Mouse (Mus musculus) brain, embryonic 14.5 days (tissue): ENCODE measurements at regions not wholly inside any gene's neighbourhood (a gene's known extent, or its start where the extent isn't known, plus 50 kb on each side); places are given as distances from the start of the nearest gene placed in this dataset.

ENCODE experiments used
- DNase-seq: peaks from one replicate; pipeline ENCODE4 v3.0.0-alpha.2; 2011; ENCODE audit warnings: low read depth
- CTCF ChIP-seq: fragments of 200-500 bp; IDR thresholded peaks from 2 replicates; pipeline ENCODE4 v1.5.1; 2012; ENCODE audit warnings: inconsistent platforms, mild to moderate bottlenecking, moderate library complexity, borderline replicate concordance; ENCODE audit not compliant: insufficient read depth, insufficient read length; ENCODE audit errors: extremely low read depth
- POLR2A ChIP-seq: fragments of 200-500 bp; IDR thresholded peaks from 2 replicates; pipeline ENCODE4 v1.6.1; 2012; ENCODE audit warnings: mild to moderate bottlenecking, inconsistent platforms, borderline replicate concordance; ENCODE audit not compliant: poor library complexity, insufficient read depth, insufficient read length, severe bottlenecking; ENCODE audit errors: extremely low read depth

DNA sequence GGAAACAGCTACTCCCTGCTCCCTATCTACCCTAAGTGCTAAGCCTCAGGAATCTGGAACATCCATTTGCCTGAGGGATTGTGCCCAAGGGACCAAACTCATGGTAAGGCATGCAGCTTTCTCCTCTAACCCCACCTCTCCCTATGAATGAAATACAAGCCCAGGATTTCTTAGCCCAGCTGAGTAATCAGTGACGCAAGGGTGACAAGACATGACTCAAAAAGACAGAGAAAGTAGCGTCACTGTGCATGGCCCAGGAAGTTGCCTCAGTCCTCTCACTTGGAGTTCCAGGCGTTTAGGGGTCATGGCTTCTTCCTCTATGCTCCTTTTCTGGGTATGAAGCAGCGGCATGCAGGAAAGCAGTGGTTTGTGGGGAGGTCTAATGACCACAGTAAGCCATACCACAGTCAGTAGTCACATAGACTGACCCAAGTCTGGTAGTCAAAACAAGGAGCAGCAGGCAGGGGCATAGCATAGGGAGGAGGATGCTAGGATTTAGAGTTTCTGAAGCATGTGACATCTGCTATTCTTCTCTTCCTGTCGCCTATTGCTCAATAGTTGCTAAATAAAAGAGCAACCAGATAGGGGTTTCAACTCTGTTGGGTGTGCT lies 78.7 kb upstream of the Cd93 start:
- TF ChIP-seq POLR2A (no peak), CTCF (no peak)
- DNase-seq = no peak

DNA sequence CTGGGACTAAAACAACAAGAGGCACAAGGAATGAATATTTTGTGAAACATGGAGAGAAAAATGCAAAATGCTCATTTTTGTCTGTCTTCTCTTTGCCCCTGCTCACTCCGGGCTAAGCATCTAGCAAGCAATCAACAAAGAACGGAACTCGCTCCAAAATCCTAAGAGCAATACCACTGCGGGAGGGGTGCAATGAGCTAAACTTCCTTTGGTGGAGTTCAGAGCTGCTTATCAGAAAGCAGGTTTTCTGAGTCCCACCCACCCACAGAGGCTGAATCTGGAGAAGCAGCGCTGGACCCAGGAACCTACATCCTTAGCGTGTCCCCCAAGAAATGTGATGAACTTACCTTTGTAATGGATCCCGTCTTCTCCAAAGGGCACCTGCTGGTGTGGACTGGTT lies 76.9 kb upstream of the Cd93 start:
- no peak for DNase-seq
- TF ChIP-seq POLR2A (no peak), CTCF (no peak)

DNA sequence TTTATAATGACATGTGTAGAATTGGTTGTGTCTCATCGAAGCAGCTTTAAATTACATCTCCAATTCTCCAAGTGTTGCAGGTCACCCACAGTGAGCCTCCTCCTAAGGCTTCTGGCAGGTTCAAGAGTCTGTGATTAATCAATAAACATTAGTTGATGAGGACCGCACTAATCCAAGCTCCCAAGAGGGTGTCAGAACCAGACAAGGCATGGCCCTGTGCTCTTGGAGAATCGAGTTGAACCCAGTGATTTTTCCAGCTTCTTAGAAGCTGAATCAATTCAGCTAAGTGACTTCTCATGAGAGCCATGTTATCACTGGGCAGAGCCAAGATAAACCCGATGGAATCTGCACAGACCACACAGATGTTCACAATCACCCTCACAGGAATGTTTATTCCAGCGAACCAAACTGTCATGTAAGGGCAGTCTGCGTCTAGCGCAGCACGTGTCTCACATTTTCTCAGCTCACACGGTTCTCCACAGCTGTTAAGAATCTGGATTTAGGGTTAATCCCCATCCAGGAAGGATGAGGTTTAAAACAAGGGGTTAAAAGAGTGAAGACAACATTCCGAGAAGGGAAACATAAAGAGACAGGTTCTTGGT lies 76.4 kb upstream of the Cd93 start:
- DNase-seq = peak; percentile 16
- TF ChIP-seq CTCF = no peak
- no peak for TF ChIP-seq POLR2A

DNA sequence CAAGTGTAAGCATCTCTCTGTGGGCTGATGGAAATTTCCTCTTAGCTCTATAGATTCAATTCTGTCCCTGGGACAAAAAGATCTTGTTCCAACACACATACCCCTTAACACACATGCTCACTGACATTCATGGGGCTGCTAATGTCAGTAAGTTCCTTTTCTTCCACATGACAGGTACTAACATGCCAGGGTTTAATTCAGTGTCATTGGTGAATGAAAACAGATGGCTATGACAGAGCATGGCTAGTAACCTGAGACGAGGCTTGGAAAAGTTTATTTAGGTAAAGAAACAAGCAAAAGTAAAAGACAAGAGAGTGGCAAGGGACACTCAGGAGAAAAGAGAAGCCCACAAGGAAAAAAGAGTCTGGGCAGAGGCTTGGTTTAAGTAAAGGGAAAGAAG lies 74.5 kb upstream of the Cd93 start:
- TF ChIP-seq CTCF (no peak), POLR2A (no peak)
- DNase-seq = no peak

DNA sequence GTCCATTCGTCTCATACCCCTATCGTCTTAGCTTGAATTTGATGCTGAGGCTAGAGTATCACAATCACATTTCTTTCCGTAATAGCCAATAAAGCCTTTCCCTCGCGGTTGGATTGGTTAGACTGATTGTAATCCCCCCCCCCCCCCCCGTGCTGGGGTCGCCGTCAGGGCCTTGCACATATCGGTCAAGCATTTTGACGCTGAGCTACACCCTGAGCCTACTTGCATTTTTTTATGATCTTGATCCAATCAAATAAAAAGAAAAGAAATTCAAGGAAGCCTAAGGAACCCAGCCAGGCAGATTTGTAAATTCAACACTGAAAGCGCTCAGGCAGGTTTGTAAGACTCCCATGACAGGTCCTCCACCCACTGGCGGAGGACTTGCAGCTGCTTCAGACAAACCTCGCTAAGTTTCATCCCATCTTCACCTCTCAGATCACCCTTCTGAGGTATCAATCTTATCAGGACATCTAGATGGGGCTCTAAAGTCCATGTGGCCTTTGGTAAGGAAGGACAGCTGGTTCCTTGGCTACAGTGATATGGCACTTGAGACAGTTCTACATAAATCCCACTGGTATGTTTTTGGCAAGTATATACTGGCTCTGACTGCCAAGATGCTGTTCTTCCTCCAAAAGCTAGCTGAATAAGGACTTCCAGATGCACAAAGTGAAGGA lies 66.8 kb upstream of the Cd93 start:
- no peak for DNase-seq
- TF ChIP-seq POLR2A (no peak), CTCF (no peak)

DNA sequence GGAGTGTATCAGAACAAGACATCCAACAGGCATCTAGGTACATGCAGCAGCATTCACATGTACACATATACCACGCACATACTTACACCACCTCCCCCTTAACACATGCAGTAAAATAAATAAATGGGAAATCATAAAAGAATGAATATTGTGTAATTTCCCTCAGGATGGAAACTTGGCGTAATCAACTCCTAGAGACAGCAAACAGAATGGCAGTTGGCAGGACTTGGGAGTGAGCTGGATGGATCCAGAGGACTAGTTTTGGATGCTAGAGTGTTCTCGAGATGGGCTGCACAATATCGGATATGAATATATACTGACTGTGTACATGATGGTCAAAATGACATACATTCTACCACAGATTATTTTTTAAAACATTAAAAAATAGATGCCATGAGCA lies 66.0 kb upstream of the Cd93 start:
- no peak for DNase-seq
- TF ChIP-seq CTCF (no peak), POLR2A (no peak)

DNA sequence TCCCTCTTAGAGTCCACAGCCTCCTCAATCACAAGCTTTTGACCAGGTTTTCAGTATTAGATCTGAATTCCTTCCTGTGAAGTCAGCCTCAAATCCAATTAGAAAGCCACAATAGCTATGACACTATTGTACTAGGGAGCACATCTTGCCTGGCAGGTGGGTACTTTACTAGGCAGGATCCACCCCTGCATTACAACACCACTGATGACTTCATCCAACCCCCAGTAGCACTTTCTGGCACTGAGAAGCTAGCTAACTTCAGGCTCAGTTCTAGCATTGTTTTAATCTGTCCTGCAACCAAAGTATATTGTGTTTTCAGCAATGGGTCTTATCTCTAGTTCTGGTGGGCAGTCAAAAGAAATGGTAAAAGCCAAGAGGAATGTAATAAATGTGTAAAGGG lies 64.2 kb upstream of the Cd93 start:
- TF ChIP-seq CTCF (no peak), POLR2A (no peak)
- DNase-seq = no peak

DNA sequence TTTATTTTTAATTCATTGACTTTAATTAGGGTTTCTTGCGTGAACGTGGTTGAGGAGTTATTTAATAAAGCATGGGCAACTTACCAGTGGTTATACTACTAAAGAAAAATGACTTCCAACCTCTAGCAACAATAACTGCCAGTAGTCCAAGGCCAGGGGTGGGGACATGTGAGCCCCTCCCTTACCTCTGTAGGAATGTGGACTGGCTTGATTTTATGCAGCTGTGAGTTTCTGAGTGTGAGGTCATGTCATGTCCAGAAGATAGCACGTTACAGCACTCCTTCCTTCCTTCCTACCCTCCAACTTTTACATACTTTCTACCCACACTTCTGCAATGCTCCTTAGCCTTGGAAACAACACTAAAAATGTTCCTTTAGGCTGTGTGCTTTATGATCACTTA lies 63.6 kb upstream of the Cd93 start:
- TF ChIP-seq POLR2A (no peak), CTCF (no peak)

DNA sequence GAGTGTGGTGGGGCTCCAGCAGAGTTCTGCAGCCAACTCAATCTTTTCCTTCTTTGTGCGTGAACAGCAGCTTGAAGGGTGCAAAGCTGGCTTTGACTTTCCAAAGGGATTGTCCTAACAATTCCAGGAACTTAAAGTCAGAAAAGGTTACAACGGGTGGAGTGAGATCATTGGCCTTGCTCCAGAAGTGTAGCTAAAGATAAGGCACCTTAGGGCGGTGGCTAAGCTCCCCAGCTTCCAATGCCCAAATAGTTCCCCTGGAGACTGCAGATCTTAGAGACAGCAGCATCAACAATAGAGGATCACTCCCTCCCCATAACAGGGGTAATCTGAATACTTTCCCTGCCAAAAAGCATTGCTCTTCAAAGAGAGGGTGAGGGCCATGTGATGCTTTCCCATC lies 62.3 kb upstream of the Cd93 start:
- DNase-seq = no peak
- TF ChIP-seq POLR2A = no peak

More for the DNA sequence above, 63.6 kb upstream of the Cd93 start:
- no peak for DNase-seq

DNA sequence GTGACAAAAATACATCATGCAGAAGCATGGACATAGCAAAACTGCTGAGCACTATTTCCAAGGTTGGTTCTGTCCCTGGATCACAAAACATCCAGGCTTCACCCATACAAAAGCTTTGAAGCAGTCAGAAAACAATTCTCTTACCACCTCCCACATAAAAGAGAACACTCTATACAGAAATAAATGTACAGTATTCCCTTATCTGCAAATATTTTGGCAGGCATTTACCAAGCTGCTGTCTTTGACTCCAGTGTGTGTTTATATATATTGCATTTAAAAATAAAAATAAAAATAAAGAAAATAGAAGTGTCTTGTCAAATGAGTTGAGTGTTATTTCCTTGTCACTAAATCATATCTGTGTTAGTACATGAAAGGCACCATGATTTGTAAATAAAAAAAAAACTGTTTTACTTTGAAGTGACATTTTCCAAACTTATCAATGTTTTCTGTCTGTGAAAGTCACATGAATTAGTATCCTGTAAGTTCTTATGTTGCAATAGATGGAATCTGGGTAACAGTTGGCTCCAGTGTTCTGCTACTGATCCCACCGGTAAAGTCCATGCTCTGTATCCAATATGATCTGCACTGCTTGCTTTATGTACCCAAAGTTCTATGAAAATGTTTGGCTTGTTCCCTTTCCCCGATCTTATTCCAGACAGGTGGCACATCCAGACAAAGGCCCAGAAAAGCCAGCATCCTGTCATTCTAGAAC lies 59.9 kb upstream of the Cd93 start:
- no peak for DNase-seq
- TF ChIP-seq CTCF (no peak), POLR2A (no peak)

DNA sequence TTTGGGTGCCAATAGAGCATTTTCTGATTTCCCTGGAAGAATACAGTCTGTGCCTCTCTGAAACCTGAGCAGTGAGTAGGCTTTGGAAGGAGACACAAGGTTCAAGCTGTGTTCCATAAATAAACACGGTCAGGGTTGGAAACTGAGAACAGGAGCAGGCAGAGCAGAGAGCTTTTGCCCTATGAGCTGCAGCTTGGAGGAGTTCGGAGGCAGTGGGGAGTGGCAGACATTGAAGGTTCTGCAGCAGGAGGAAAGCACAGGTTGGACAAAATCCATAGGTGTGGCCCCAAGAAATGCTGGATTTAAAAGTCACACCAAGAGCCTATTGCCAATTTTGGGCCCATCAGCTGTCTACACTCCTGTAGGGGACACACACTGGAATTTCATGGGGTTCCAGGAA lies 59.0 kb upstream of the Cd93 start:
- DNase-seq = no peak
- no peak for TF ChIP-seq CTCF
- no peak for TF ChIP-seq POLR2A

DNA sequence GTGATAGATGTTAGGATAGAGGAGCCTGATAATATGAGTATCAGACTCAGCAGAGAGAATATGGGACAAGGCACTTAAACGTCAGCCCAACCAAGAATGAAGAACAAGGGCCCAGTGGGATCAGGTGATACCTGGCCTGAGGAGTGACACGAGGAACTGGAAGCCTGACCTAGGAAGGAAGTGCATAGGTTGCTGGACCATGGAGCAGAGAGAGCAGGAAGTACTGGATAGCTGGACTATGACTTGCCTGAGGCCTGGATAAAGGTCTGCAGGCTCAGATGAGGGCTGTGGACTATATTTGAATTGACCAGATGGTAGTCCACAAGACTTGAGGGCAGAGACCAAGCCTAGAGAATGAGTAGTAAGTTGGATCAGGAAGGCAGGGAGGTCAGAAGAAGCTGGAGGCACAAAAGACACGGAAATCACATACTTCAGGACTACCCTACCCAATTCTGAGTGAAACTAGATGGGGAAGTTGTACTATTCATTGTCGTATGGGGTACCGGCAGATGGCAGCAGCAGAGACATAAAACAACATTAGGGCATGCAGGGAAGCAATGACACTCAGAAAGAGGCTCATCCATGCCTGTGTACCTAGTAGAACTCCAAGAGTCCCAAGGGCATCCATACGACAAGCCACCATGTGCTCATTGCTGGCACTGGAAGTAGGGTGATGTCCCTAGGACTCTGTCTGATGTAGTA lies 57.0 kb upstream of the Cd93 start:
- no peak for DNase-seq
- TF ChIP-seq CTCF = no peak
- no peak for TF ChIP-seq POLR2A
